Mouse (Mus musculus) mature B cell (primary cell): ENCODE results near the gene Ccdc174.

Experiments
- in situ Hi-C: fragments of 300-500 bp; cut with MboI; formaldehyde crosslinking; loops from 2 replicates; pipeline ENCODE4 v1.14.3; 2019

Ccdc174 gene

DNA sequence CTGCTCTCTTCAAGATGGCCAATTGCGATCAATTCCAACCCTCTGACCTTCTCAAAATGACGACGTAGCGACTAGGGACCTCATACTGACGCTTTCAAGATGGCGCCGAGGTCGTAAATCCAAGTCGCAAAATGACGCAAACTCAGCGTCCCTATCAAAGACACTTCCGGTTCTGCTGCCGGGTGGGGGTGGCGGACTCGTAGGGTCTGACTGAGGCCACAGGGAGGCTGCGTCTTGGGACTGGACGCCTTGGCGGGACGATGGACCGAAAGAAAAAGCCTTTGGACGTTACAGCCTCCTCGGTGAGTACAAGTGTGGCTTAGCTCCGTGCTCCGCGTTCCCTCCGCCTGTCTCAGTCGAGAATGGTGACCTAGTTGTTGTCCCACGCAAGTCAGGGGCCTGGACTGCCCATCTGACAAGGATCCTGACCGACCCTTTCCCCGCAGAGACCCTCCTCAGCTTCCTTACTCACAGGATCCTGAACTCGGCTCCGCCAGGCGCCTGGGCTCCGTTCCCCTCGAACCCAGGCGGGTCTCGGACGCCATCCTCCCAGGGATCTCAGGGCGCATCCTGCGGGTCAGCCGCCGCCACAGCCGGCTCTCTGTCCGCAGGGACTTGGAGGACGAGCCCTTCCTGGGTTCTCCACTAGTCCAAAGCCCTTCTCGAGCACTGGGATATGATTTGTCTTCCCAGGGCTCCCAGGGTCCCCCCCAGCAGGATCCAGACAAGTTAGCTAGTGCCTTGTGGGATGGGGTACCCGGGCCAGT, at the start of gene Ccdc174:
Ccdc174 (plus strand) TSS at position 169 of the 767 bp plus-strand sequence.
- in situ Hi-C loops: loop anchor here (10.0 to 25.0 kb wide), 2 partner anchors 334 to 353 kb away; partner anchors contain the start of gene Rbsn

DNA sequence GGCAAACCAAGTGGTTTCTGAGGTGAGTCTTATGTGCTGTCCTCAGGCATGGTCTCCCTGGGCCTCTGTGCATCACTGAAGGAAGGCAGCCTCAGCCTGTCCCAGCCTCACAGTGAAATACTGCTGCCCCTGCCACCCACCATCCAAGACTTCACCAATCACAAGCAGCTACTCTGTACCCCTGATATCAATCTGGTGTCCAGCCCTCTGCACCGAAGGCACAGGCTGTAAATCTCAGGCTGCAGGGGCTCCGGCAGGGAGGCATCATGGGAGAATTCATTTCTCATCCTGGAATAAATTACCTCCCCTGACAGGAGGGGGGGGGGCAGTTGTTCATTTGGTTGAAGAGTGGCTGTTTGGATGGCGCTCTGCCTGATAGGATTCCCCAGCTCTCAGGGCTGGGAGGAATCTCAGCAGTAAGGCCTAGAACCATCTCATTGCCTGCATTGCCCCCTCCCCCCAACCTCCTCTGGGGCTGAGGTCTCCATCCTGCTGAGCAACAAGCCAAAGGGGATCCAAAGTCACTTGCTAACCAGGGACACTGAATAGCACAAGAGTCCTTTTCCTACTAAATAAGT, 44.9 kb upstream of the Ccdc174 start:
- in situ Hi-C loops: no loop called here

DNA sequence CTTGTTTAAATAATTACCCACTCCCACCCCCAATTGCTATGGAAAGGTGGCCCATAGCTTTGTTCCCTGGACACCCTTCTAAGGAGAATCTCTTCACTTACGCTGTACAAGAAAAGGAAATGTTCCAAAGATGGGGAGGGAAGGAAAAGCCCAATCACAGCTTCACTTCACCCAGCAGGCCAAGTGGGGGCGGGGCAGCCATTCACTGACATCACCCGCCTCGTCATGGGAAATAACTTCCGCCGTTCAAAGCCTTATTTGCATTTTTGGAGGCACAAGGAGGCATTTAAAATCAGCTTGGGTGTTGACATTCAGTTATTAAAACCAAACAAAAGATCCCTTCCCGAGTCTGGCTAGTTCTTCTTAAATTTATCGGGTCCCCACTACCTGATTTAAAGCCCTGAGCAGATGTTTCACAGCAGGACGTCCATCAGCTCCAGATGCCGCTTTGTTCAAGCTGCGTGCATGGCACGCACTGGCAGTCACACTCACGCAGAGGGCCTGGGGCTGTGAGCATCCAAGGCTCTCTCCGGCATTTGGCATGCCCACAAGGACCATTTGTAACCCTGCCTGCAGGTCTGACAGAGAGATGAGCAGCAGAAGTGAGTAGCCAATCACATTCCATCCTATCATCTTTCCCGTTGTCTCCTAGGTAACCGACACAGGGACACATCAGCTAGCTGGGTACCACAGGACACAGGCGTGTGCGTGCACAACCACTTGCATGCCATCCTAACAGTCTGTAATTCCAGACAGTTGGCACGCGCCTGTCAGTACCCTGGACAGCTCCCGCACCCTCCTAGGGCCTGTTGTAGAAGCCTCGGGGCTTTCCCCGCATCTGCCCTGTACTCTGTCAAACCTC, 38.6 kb upstream of the Ccdc174 start:
- in situ Hi-C loops: no loop called here

DNA sequence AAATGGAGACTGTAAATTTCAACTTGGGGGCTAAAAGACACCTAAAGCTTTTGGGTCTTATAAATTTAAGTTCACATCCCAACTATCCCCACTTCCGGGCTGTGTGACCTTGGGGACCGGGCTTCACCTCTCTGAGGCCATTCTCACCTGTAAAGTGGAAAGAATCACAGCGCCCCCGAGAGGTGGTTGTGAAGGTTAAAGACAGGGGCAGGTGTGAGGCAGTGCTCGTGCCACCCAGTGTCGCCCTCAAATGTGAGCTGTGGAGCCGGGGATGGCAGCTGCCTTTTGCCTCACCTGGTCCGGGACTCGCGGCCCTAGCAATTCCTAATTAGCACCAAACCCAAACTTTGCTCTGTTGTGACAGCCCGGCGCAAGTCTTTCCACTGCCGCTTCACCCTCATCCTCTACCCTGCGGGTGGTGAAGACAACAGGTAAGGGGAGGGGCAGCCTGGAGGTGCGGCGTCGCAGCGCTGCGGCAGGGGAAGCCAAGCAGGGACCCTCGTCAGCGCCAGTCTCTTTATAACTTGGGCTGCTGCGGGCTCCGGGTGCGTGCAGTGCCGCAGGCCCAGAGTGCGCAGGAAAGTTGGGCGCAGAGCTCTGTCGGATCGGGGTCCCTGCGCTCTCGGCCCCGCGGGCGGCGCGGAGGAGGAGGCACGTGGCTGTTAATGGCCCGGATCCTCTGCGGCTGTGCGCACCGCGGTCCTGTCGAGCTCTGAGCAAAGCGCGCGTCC, 34.8 kb upstream of the Ccdc174 start:
- in situ Hi-C loops: no loop called here

DNA sequence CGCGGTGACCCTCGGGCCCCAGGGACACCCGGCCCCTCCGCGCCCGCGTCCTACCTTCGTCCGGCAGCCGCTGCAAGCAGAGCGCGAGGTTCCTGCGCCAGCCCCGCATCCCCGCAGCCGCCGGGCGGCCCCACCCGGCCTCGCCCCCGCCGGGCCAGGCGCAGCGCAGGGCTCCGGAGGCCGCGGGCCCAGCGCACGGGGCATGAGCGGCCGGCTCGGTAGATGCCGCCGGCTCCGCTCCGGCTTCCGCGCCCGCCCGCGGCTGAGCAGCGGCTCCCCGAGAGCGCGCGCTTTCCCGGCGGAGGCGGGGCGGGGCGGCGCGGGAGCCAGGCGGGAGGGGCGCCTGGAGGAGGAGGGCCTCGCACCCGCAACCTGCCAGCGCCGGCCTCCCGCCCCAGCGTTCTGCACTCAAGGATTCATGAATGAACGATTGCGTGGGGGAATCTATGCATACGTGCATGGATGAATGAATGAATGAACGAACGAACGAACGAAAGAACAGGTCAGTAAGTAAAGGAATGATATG, 34.2 kb upstream of the Ccdc174 start:
- in situ Hi-C loops: no loop called here

DNA sequence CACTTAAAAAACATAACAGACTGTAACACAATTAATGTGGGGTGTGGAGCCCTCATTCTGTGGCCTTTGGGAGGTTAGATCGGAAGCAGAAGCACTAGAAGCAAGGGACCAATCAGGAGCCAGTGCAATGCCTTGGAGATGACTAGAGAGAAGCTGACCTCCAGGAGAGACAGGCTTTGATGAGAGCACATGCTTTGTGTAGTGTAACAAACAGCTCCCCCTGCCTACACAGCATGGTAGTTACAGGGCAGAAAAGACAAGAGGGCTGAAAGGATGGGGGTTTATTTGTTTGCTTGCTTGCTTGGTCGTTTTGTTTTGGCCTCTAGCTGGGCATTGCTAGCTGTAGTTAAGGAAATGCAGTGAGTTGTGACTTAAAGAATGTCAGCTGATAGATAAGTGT, 25.3 kb upstream of the Ccdc174 start:
- in situ Hi-C loops: no loop called here

DNA sequence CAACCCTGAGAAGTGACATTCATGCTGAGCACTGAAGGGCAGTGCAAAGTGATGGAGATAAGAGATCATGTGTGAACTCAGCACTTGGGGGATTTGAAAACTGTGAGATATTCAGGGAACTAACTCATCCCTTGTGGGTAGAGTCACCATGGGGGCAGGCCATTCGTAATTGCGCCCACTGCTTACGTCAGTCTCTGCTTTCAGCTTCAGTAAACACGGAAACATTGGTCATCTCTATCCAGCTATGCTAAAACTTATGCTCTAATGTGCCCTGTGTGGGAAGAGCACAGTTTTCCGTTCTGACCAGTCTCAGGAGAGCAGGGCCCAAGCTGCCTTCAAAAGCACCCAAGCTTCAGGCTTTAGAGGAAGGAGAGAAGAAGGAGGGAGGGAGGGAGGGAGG, 19.5 kb upstream of the Ccdc174 start:
- in situ Hi-C loops: no loop called here

DNA sequence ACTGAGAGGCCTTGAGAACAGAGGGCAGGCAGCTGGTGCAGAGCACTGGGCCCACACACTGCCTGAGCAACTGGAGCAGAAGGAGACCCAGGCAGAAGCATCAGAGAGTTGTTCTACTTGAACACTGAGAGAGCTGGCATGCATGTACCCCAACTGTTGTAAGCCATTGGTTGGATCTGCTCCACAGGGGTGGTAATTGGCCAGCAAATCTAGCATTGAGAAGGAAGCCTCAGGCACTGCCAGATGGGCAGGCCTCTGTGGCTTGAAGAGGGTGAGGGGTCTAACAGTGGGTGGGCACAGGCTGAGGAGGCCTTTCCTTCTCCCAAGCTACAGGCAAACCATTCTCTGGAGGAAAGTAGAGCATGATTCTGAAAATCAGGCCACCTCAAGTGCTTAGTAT, 15.0 kb upstream of the Ccdc174 start:
- in situ Hi-C loops: no loop called here

DNA sequence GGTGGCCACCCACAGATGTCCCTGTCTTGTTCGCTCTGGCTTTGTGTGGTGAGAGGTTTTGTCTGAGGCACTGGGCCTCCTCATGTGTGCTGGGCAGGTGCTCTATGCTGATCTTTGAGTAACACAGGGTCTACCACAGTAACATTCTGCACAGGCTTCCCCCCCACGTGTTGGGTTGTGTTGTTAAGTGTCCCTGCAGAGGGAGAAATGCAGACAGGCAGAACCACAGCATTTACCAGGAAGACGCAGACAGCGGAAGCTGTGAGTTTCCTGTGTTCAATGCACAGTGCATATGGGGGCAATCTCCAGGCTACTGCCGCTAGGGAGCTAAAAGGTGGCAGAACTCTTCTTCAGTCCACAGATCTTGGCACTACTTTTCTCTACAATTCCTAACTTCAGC, 13.3 kb upstream of the Ccdc174 start:
- in situ Hi-C loops: no loop called here

DNA sequence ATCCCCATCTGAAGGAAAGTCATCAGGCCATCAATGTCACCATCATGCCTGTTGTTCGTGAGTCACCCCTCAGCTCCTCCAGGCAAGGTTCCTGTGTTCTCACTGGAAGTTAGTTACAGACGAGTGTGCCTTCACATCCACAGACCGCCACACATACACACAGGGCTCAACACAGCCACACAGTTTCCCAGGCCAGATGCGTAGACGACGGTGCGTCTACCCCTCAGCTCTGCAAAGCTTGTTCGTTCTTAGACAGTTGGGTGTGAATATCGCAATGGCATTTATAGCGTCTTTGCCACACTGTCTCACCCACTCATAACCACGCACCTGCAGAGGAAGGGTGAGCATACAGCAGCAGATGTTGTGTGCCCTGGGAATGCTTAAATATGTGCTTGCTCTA, 12.3 kb upstream of the Ccdc174 start:
- in situ Hi-C loops: no loop called here

DNA sequence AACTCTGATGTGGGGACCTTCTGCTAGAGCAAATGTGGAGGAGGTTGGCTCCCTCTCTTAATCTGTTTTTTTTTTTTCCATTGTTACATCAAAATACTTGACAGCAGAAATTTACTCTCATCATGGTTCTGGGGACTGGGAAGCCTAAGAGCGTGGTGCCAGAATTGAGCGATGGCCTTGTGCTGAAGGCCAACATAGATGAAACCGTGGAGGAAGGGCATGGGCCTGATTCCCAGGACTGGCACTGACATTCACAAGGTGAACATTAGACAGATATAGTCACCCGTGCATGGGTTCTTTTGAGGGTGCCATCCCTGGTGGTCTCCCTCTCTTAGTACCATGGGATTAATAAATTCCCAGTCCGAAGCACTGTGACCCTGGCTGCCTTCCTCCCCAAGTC, 9.8 kb upstream of the Ccdc174 start:
- in situ Hi-C loops: no loop called here

DNA sequence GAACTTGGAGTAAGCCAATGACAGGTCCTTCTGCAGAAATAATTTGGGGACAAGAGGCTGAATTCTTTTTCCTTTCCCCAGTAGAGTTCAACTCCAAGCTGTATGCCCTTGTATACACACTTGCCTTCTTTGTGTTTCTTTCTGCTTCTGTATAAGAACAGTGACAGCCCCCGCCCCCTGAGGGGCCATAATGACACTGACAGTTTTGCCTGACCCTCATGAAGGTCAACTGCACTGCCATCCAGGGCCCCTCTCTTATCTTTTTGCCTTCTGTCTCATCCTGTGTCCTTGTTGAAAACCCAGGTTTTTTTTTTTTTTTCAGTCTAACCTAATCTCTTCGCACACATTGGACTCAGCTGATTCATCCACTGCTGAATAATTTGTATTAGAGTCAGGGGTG, 5.1 kb upstream of the Ccdc174 start:
- in situ Hi-C loops: loop anchor here (10.0 kb wide), 1 partner anchor 348 kb away; no protein-coding TSS in a partner anchor

DNA sequence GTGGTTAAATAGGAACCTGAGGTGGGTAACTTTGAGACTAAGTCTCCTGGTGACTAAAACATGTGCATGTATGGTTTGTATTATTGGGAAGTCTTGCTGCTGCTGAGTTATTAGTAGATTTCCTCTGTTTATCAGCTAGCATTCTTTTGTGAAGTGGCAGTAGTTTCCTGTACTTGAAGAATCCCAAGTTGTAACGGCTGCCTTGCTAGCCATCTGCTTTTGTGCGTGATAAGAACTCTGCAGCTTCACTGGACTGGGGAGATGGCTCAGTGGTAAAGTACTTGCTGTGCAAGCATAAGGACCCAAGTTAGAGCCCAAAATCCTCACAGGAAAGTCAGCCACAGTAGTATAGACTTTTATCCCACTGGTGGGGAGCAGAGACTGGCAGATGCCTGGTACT, 6.0 kb downstream of the Ccdc174 start:
- in situ Hi-C loops: loop anchor here (25.0 kb wide), 1 partner anchor 328 kb away; the partner anchor contains the start of gene Rbsn

DNA sequence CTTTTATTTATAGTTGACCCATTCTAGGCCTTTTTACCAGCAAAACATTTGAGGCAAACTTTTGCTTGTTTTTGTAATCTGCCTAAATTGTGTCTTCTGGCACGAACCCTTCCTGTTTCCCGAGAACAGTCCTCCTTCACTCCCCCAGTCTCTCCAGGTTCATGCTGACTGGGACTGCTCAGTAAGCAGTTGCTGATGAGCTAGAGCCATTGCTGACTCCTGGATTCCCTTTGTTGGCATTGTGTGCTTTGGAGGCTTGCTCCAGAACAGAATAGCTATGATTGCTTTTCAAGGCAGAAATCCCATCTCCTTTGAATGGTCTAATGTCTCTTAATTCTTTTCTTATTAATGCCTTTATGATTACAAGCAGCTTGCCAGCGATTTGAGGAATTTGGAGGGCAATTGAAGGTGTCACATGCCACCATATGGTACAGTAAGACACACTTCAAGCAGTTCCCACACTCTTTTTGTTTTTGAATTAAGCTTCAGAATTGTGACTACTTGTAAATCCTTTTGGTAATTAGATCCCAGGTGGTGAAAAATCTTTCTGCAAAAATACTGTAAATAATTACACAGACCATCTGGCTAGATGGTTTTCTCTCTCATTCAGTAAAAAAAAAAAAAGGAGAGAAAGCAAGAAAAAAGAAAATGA, 11.5 kb downstream of the Ccdc174 start:
- in situ Hi-C loops: loop anchor here (25.0 kb wide), 1 partner anchor 323 kb away; the partner anchor contains the start of gene Rbsn

DNA sequence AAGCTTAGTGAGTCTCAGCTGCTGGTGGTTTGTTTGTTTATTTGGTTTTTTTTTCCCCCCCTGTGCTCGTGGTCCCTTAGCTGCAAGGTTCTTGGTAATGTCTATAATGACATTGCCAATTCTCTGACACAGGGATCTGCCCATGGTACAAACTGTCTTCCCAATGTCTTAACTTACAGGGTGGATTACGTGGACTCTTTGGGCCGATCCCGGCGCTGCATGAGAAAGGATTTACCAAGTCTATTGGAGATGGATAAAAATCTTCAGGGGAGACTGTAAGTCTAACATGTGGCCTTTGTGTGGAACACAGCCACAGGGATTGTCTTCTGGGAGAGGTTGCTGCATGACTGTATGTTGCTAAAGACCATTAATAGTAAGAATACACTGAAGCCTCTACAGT, 12.8 kb downstream of the Ccdc174 start:
- in situ Hi-C loops: loop anchor here (25.0 kb wide), 1 partner anchor 322 kb away; the partner anchor contains the start of gene Rbsn

DNA sequence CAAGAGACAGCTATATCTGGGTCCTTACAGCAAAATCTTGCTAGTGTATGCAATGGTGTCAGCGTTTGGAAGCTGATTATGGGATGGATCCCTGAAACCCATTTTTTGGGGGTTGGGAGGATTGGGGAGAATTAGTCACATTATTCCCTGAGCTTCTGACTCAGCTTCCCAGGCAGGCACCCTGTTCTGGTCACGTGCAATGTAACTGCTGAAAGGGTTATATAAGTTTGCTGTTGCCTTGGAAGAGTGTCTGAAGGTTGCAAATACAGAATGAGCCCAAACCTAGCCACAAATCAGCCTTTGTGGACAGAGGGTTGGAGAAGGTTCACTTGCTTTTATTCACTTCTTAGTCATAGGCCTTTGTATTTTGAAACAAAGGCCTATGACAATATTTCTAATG, 13.9 kb downstream of the Ccdc174 start:
- in situ Hi-C loops: loop anchor here (25.0 kb wide), 1 partner anchor 321 kb away; the partner anchor contains the start of gene Rbsn

DNA sequence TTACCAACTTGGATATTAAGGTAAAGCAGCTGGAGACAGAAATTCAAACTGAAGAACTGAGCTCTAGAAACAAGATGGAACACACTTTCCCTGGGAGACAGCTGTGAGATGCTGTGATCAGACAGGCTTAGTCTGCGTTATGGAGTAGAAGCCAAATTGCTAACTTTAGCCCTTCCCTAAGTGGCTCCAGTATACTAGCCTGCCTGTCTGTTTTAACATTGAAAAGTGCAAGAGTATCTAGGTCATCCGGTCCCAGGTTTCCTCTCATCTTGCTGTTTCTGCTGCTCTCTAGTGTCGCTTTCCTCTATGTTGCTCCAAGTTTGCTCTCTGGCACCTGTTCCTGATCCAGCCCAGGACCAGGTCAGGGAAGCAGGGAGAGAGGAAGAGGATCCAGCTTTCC, 18.9 kb downstream of the Ccdc174 start:
- in situ Hi-C loops: loop anchor here (25.0 kb wide), 1 partner anchor 316 kb away; the partner anchor contains the start of gene Rbsn

DNA sequence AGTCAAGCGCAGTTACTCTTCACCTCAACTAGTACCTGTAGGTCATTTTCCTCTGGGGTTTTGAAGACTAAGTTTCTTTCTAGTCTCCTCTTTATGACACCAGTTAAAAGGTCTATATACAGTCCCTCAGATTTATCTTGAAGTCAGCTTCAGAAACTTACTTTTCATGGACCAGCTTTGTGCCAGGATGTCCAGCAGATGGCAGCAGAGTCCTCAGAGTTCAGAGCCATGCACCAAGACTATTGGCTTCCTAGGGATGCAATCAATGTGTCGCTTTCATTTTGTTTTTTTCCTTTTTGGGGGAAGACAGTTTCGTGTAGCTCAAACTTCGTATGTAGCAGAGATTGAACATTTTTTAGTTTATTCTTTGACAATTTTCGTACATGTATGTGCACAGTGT, 23.7 kb downstream of the Ccdc174 start:
- in situ Hi-C loops: loop anchor here (25.0 kb wide), 1 partner anchor 361 kb away; no protein-coding TSS in a partner anchor

DNA sequence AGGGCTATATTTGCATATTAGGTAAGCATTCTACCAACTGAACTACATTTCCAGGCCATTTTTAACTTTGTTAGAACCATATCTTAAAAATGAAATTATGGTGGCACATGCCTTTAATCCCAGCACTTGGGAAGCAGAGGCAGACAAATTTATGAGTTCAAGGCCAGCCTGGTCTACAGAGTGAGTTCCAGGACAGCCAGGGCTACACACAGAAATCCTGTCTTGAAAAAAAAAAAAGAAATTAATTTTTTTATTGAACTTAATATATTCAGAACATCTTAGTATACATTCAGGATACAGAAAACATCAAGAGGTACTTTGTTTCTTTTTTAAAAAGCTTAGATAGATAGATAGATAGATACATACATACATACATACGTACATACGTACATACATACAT, 24.7 kb downstream of the Ccdc174 start, which contains the start of gene 4930590J08Rik:
4930590J08Rik (plus strand) TSS at position 301 of the 400 bp plus-strand sequence.
- in situ Hi-C loops: loop anchor here (25.0 kb wide), 1 partner anchor 360 kb away; no protein-coding TSS in a partner anchor

DNA sequence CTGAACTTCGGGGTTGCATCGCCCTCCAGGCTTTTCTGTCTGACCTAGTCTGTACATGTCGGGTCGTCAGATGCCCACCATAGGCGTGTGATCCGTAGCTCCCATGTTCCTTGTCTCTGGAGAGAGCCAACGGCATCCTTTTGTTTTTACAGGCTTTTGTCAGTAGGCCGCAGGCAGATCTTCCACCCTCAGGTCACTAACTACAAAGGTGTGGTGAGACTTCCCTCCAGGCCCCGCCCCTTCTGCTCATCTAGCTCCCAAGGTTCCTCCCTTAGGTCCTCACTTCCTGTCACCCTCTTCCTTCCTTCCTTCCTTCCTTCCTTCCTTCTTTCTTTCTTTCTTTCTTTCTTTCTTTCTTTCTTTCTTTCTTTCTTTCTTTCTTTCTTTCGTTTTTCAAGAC, 36.2 kb downstream of the Ccdc174 start:
- in situ Hi-C loops: loop anchor here (25.0 kb wide), 1 partner anchor 348 kb away; no protein-coding TSS in a partner anchor
